Mouse (Mus musculus) WW6 (cell line): ENCODE results near the gene Nceh1.

Experiments
- DNase-seq: peaks from one replicate; pipeline ENCODE4 v3.0.0-alpha.2; 2013; ENCODE audit warnings: low read depth, low spot score

Gene Nceh1

GRCm38 (mm10) chr3:27190865-27191264 lies 8.1 kb downstream of the Nceh1 start:
- no peak for DNase-seq

- DNase-seq, result no peak
These were observed 9.1 kb downstream of the Nceh1 start for GRCm38 (mm10) chr3:27191856-27192255.

- DNase-seq, result no peak
These were observed 11.1 kb downstream of the Nceh1 start for GRCm38 (mm10) chr3:27193844-27194317.

GRCm38 (mm10) chr3:27195153-27195552 lies 12.4 kb downstream of the Nceh1 start:
- no peak for DNase-seq

- DNase-seq, result no peak
These were observed 12.9 kb downstream of the Nceh1 start for GRCm38 (mm10) chr3:27195573-27196227.

- no peak for DNase-seq
These were observed 13.8 kb downstream of the Nceh1 start for GRCm38 (mm10) chr3:27196529-27196928.

DNA sequence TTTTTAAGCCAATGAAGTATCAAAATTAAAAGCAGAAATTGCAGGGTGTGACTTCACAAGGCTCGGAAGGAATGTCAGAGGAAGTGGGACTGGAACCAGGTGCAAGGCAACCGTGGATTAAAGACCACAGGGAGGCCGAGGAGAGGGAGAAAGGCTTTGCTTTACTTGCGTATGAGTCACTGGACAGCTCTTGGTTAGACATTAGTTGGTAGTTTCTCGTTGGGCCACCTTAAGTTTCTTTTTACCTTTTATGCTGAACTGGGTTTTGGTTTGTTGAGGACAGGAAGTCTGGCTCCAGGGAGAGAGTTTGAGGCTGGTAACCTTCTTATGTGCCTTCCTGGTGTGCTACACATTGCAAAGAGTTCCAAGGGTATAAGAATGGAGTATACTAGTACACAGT lies 15.1 kb downstream of the Nceh1 start:
- no peak for DNase-seq

GRCm38 (mm10) chr3:27199120-27199519 lies 16.4 kb downstream of the Nceh1 start:
- DNase-seq, result no peak

- DNase-seq, result no peak
These were observed 19.1 kb downstream of the Nceh1 start for GRCm38 (mm10) chr3:27201728-27202411.

GRCm38 (mm10) chr3:27205068-27205467 lies 22.3 kb downstream of the Nceh1 start:
- DNase-seq, result no peak

- no peak for DNase-seq
These were observed 22.9 kb downstream of the Nceh1 start for GRCm38 (mm10) chr3:27205514-27206220.

- DNase-seq, result no peak
These were observed 23.4 kb downstream of the Nceh1 start for GRCm38 (mm10) chr3:27206221-27206560.

- DNase-seq, result no peak
These were observed 23.8 kb downstream of the Nceh1 start for GRCm38 (mm10) chr3:27206577-27206976.

GRCm38 (mm10) chr3:27209707-27210106 lies 26.9 kb downstream of the Nceh1 start:
- no peak for DNase-seq

DNA sequence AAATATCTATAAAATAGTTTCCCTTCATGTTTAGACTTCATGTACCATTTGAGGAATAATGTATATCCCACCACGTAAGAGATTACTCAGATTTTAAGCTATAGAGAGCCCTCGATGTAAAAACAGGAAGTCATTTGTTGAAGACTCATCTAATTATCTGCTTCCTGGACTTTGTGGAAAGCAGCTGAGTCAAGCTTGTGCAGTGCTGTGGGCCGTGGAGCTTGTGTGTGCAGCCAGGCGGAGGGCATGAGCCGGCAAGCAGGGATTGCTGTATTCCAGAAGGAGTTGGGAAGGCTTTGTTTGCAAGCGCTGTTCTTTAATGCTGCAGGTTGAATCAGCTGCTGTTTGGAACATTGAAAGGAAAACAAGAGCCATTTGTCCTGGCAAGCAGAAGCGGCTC lies 27.5 kb downstream of the Nceh1 start:
- DNase-seq, result no peak

- no peak for DNase-seq
These were observed 31.5 kb downstream of the Nceh1 start for GRCm38 (mm10) chr3:27214016-27214816.

GRCm38 (mm10) chr3:27217331-27217730 lies 34.6 kb downstream of the Nceh1 start:
- DNase-seq, result no peak

DNA sequence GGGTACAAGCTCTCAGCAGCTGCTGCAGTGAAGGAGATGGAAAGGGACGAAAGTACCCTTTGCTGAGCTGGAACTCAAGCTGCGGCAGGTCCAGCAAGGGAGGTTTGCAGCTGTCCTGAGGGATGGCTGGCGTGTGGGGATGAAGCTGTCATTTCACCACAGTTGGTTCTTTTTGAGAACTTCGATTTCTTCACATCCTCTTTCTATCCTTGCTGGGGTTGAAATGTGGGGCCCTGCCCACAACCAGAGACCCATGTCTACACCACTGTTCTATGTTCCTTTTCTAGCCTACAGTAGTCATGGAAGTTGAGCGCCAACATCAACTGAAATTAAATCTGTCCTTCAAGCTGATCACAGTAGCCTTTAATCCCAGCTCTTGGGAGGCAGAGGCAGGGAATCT lies 35.8 kb downstream of the Nceh1 start:
- DNase-seq, result no peak

DNA sequence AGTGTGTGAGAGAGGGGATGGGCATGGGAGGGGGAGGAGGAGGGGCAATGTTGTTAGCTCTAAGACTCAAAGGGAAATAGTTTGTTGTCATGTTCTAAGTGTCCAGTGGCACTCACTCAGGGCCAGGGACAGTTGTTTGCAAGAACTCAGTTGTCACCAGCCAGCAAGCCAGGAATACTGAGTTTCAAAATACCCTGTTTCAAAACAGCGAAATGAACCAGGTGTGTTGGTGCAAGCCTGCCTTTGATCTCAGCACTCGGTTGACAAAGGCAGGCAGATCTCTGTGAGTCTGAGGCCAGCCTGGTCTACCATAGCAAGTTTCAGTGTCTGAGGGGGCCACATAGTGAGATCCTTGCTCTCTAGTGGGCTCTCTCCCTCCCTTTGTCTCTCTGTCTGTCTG lies 39.3 kb downstream of the Nceh1 start:
- no peak for DNase-seq

- no peak for DNase-seq
These were observed 39.7 kb downstream of the Nceh1 start for GRCm38 (mm10) chr3:27222488-27222887.

DNA sequence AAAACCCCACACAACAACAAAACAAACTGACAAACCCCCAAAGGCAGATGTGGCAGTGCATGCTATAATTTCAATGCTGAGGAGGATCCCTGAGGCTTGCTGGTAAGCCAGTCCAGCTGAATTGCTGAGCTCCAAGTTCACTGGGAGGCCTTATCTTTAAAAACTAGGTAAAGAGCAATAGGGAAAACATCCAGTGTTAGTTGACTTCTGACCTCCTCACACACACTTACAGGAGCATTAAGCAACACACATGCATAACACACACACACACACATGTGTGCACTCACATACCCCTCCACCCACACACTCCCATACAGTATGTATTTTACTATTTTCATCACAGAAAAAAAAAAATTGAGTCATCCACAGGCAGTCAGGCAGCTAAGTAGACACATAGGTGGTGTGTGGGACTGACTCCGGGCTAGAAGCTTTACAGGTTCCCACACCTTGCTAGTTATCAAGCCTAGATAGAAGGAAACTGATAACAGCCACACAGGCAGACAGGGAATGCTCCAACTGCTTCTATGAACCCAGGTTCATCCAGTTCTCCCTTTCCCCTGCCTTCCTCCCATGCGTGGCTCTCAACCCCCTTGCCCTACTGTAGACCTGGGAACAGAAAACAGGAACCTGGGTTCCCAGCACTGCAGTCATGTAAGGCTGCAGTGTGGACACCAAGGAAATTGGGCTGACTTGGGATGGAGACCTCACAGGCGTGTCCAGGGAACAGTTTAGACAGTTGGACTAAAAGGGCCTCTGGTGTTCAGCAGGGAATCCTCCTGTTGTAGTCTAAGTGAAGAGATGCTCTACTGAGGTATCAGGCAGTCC lies 45.1 kb downstream of the Nceh1 start:
- no peak for DNase-seq
